Mouse (Mus musculus) kidney, embryonic 15.5 days (tissue): ENCODE results near the gene Hrasls. TPM values are rescaled to one million over a fixed set of nuclear protein-coding genes. Genes with fewer than 3 reads are reported as not detected.

Experiments
- ATAC-seq: fragments of 200-750 bp; cut with Nextera tagmentation; replicated peaks from 2 replicates; pipeline ENCODE4 v1.8.0; 2017; ENCODE audit warnings: moderate TSS enrichment; ENCODE audit not compliant: low FRiP score
- H3K27ac ChIP-seq: fragments of 300-500 bp; sonication (generic); 2 replicates; pipeline ENCODE4 v1.5.1; 2015; ENCODE audit warnings: mild to moderate bottlenecking, inconsistent platforms
- H3K27me3 ChIP-seq: fragments of 300-500 bp; sonication (generic); 2 replicates; pipeline ENCODE4 v1.6.1; 2015; ENCODE audit warnings: inconsistent platforms
- H3K36me3 ChIP-seq: fragments of 300-500 bp; sonication (generic); 2 replicates; pipeline ENCODE4 v1.6.1; 2015; ENCODE audit warnings: inconsistent platforms
- H3K4me1 ChIP-seq: fragments of 300-500 bp; sonication (generic); 2 replicates; pipeline ENCODE4 v1.6.1; 2015; ENCODE audit warnings: inconsistent platforms
- H3K4me2 ChIP-seq: fragments of 300-500 bp; sonication (generic); 2 replicates; pipeline ENCODE4 v1.6.1; 2015; ENCODE audit warnings: moderate library complexity, mild to moderate bottlenecking, inconsistent platforms
- H3K4me3 ChIP-seq: fragments of 300-500 bp; sonication (generic); replicated peaks from 2 replicates; pipeline ENCODE4 v1.5.1; 2015; ENCODE audit warnings: mild to moderate bottlenecking, inconsistent platforms
- H3K9ac ChIP-seq: fragments of 300-500 bp; sonication (generic); 2 replicates; pipeline ENCODE4 v1.6.1; 2015; ENCODE audit warnings: mild to moderate bottlenecking, inconsistent platforms
- H3K9me3 ChIP-seq: fragments of 300-500 bp; sonication (generic); replicated peaks from 2 replicates; pipeline ENCODE4 v1.6.1; 2016; ENCODE audit warnings: inconsistent platforms
- WGBS: fragments of 180-500 bp; shearing (Covaris S2); methylation state at CpG from one replicate; pipeline ENCODE4 v1.1.7; 2015; ENCODE audit warnings: mixed read lengths; 5-methylcytosine and 5-hydroxymethylcytosine counted together
- polyA plus RNA-seq: library from polyadenylated mRNA; unstranded; fragments of >200 nt; fragmentation: Nextera tagmentation; extraction: Ambion mirVana; gene quantifications from 2 replicates; pipeline ENCODE4 v1.2.1, GENCODE M21; 2015

The Hrasls gene
- 0.62 and 0.63 TPM in 2 replicates for polyA plus RNA-seq

DNA sequence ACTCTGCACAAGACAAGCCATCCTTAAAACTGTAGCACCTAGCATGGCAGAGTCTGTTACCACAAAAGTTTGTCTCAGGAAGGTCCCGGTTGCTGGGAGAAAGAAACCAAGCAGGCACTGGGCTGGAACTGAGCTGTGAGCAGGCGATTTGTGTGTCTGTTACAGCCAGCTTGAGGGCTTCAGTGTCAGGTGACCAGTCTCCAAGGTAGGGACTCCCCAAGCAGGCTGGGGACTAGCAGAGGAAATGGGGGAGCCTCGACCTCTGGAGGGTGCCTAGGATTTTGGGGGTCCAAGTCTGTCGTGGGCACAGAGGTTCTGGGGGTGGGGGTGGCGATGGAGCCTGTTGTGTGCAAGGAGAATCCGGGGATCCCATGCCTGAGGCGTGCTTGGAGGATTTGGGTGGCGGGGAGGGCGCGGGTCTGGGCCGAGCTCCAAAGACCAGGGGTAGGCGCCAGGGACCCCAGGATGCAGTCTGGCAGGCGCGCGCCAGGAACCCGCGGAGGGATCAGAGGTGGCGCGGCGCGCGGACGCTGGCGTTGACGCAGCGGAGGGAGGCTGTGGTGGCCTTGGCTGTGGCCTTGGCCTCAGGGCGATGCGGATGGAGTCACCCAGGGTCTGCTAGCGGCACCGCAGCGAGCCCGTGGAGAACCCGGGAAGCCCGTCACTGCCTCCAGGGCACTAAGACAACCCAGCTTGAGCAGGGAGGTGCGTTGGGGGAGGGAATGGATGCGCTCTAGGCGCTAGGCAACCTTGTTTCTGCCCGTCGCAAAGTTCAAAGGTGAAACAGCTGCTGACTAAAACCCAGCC is at the start of gene Hrasls:
Gene Hrasls, plus strand, starts transcription at position 91 of the 807 bp plus-strand sequence.
- WGBS = 1% methylated on average over 39 of the region's 39 CpGs

GRCm38 (mm10) chr16:29162271-29162670 is 47.2 kb upstream of the Hrasls start:
- H3K4me1 ChIP-seq = no peaks in the 10 kb centered on the region
- H3K36me3 ChIP-seq = no peaks in the 10 kb centered on the region
- H3K27me3 ChIP-seq = no peaks in the 10 kb centered on the region
- 66% methylated on average over 4 of the region's 4 CpGs for WGBS
- H3K9me3 ChIP-seq = no peaks in the 10 kb centered on the region
- H3K4me3 ChIP-seq = no peak overlapping the region
- no peak for ATAC-seq
- H3K27ac ChIP-seq = no peak overlapping the region
- H3K9ac ChIP-seq = no peak overlapping the region
- H3K4me2 ChIP-seq = no peak overlapping the region

More for the DNA sequence above, at the start of gene Hrasls:
- Histone ChIP-seq H3K36me3 (no peaks in the 10 kb centered on the region), H3K9me3 (no peaks in the 10 kb centered on the region), H3K27me3 (peaks cover 42% of the 10 kb centered on the region), H3K4me3 (peak within 1 kb of the TSS; percentile 44), H3K4me1 (peaks cover 11% of the 10 kb centered on the region), H3K27ac (no peak within 1 kb of the TSS), H3K4me2 (peak within 1 kb of the TSS; percentile 90), H3K9ac (peak within 1 kb of the TSS; percentile 6)
- ATAC-seq = peak; percentile 84

DNA sequence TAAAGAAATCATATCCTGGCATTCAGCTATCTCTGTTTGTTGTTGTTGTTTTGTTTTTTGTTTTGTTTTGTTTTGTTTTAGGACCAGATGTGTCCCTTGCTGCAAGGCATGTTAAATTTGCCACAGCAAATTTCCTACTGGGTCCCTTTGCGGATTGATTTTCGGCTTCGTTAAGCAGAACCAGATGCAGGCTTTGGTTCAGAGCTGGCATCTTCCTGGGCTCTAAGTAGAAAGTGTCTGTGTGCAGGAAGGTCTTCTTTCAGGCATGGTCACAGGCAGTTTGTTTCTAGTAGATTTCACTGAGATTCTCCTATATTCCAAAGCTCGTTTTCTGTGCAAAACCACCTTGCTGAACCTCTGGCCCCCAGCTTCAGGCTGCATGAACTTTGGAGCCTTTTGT is 42.4 kb upstream of the Hrasls start:
- H3K4me3 ChIP-seq = no peak overlapping the region

DNA sequence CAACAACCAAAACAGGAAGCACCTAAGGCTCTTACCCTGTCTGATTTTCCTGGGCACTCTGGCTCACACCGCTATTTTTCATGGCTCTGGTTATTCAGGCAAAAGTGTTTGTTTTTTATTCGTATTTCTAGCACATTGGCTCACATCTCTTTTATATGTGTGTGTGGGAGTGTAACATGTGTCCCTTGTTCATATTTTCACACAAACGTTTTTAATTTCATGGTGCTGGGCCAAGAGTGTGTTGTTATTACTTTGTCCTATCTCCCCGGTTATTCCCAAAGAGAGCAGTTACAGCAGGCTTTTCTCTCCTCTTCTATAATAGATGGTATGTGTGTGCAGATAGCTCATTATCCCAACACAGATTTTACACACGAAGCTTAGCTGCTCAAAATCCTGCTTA is 37.8 kb upstream of the Hrasls start:
- H3K36me3 ChIP-seq = no peaks in the 10 kb centered on the region
- WGBS = 74% methylated on average over 5 of the region's 5 CpGs
- H3K9ac ChIP-seq = no peak overlapping the region
- no peaks in the 10 kb centered on the region for H3K4me1 ChIP-seq
- H3K4me2 ChIP-seq = no peak overlapping the region
- no peaks in the 10 kb centered on the region for H3K27me3 ChIP-seq
- no peak for ATAC-seq
- H3K27ac ChIP-seq = no peak overlapping the region
- H3K4me3 ChIP-seq = no peak overlapping the region
- H3K9me3 ChIP-seq = no peaks in the 10 kb centered on the region

More for the DNA sequence above, 42.4 kb upstream of the Hrasls start:
- no peak for ATAC-seq
- Histone ChIP-seq H3K4me1 (no peaks in the 10 kb centered on the region), H3K9ac (no peak overlapping the region), H3K27ac (no peak overlapping the region), H3K27me3 (no peaks in the 10 kb centered on the region), H3K36me3 (no peaks in the 10 kb centered on the region), H3K4me2 (no peak overlapping the region), H3K9me3 (no peaks in the 10 kb centered on the region)
- 74% methylated on average over 4 of the region's 4 CpGs for WGBS

- Histone ChIP-seq H3K4me1 (no peaks in the 10 kb centered on the region), H3K4me2 (no peak overlapping the region), H3K27ac (no peak overlapping the region), H3K4me3 (no peak overlapping the region), H3K9me3 (no peaks in the 10 kb centered on the region), H3K27me3 (no peaks in the 10 kb centered on the region), H3K9ac (no peak overlapping the region), H3K36me3 (no peaks in the 10 kb centered on the region)
- WGBS = 96% methylated on average over 2 of the region's 2 CpGs
- no peak for ATAC-seq
Measured at GRCm38 (mm10) chr16:29173201-29173600, 36.3 kb upstream of the Hrasls start.

DNA sequence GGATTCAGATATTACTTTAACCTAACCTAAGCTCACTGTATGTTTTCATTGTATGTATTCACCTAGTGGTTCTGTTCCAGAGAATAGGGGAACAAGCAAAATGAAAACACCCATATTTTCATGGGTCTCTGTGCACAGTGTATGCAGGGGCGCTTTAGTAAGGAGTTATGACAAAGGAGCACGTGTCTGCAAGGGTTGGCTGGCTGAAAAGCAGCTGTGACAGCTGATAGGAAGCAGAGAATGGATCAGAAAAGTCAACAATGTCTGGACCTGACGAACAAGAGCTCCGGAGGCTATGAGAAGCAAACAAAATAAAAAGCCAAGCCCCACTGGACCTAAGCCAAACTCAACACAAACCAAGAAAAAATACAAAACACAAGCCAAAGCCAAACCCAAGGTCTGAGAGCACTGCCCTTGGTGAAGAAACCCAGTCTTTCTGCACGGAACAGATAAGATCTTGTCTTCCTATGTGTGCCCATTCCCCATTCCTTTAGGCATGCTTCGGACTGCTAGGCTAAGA is 34.6 kb upstream of the Hrasls start:
- H3K9ac ChIP-seq = no peak overlapping the region
- H3K27ac ChIP-seq = no peak overlapping the region
- H3K4me2 ChIP-seq = no peak overlapping the region
- H3K9me3 ChIP-seq = no peaks in the 10 kb centered on the region
- no peak for ATAC-seq
- H3K4me1 ChIP-seq = no peaks in the 10 kb centered on the region
- H3K4me3 ChIP-seq = no peak overlapping the region
- WGBS = 46% methylated on average over 6 of the region's 6 CpGs
- H3K27me3 ChIP-seq = no peaks in the 10 kb centered on the region
- no peaks in the 10 kb centered on the region for H3K36me3 ChIP-seq

DNA sequence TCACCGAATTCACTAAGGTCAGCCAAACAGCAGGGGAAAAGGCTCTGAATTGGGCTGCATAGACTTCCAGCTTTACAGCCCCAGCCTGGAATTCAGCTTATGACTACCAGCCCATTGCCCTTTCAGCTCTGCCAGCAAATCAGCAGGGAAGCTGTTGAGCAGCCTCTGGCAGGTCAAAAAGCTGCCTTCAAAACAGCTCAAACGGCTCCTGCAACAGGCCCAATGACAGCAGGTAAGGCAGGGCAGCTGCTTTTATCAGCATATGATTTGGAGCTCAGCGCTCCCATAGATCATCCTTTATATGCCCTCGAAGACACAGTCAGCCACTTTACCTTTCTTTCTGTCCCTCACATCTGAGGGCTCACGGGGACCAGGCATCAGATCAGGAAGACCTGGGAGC is 16.6 kb upstream of the Hrasls start:
- Histone ChIP-seq H3K9ac (no peak overlapping the region), H3K36me3 (no peaks in the 10 kb centered on the region), H3K4me1 (no peaks in the 10 kb centered on the region), H3K9me3 (no peaks in the 10 kb centered on the region), H3K4me2 (no peak overlapping the region), H3K4me3 (no peak overlapping the region), H3K27me3 (0 out of 2 replicates have a peak, but pooled peaks cover 3% of the 10 kb centered on the region), H3K27ac (no peak overlapping the region)
- 30% methylated on average over 5 of the region's 5 CpGs for WGBS
- ATAC-seq = no peak

DNA sequence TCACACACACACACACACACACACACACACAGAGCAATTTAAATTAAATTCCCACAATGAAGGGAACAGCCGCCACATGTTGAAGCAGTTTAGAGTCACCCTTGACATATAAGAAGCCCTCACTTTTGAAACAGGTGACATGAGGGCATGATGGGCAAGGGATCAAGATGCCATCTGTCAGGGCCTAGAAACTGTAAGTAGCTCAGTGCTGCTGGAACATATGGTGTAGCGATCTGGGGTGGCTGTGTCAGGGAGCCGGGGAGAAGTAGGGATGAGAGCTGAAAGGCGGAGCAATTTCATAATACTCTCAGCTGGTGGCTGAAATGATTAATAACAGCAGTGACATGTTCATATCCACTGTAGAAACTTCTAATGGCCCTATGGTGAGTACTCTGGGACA is 15.5 kb upstream of the Hrasls start:
- Histone ChIP-seq H3K4me1 (no peaks in the 10 kb centered on the region), H3K9me3 (no peaks in the 10 kb centered on the region), H3K36me3 (no peaks in the 10 kb centered on the region), H3K4me2 (no peak overlapping the region), H3K27me3 (0 out of 2 replicates have a peak, but pooled peaks cover 3% of the 10 kb centered on the region), H3K27ac (no peak overlapping the region), H3K9ac (no peak overlapping the region), H3K4me3 (no peak overlapping the region)
- ATAC-seq = no peak
- WGBS = 81% methylated on average over 4 of the region's 4 CpGs

DNA sequence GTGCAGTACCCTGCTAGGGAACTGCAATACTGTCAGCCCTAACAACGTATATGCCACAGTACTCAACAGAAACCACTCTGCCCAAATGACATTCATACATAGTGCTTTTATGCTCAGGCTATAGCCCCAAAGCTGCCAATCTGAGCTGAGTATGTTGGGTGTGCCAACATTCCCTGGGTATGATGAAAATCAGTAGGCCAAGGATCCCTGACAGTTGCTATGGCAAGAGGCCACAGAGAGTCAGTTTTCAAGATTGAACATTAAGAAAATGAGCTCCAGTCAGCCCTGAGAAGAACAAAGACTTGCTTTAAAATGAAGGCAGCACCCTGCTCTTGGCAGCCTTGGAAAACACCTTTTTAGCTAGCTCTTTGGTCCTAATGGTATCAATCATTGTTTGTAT is 14.3 kb upstream of the Hrasls start:
- no peak overlapping the region for H3K9ac ChIP-seq
- no peaks in the 10 kb centered on the region for H3K36me3 ChIP-seq
- WGBS = 78% methylated on average over 1 of the region's 1 CpGs
- 0 out of 2 replicates have a peak, but pooled peaks cover 3% of the 10 kb centered on the region for H3K27me3 ChIP-seq
- no peak overlapping the region for H3K4me3 ChIP-seq
- H3K4me1 ChIP-seq = no peaks in the 10 kb centered on the region
- no peak overlapping the region for H3K4me2 ChIP-seq
- ATAC-seq = no peak
- no peak overlapping the region for H3K27ac ChIP-seq
- no peaks in the 10 kb centered on the region for H3K9me3 ChIP-seq

DNA sequence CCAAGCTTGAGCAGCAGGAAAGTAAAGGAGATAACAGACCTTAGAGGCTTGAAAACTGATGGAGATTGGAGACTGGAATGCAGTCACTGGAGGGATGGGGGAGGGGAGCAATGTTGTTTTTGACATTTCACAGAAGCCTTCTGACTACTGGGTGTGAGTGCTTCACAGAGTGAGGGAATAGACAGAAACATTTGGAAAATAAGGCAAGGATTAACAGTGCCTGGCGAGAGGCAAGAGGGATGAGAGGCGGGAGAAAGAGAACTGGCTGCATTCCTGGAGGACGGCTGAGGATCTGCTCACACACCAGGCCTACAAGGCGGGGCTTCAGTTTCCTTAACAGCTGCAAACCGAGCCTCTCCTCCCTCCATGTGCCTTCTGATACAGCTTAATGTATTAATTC is 11.0 kb upstream of the Hrasls start:
- H3K4me1 ChIP-seq = no peaks in the 10 kb centered on the region
- no peaks in the 10 kb centered on the region for H3K9me3 ChIP-seq
- H3K9ac ChIP-seq = no peak overlapping the region
- H3K4me2 ChIP-seq = no peak overlapping the region
- 17% methylated on average over 5 of the region's 5 CpGs for WGBS
- no peak overlapping the region for H3K27ac ChIP-seq
- ATAC-seq = 0 out of 2 replicates have a peak, but pooled peaks have one; percentile 43
- no peaks in the 10 kb centered on the region for H3K36me3 ChIP-seq
- H3K27me3 ChIP-seq = 0 out of 2 replicates have a peak, but pooled peaks cover 3% of the 10 kb centered on the region
- no peak overlapping the region for H3K4me3 ChIP-seq

GRCm38 (mm10) chr16:29201146-29201545 is 8.3 kb upstream of the Hrasls start:
- Histone ChIP-seq H3K4me3 (no peak overlapping the region), H3K4me2 (no peak overlapping the region), H3K36me3 (no peaks in the 10 kb centered on the region), H3K9me3 (no peaks in the 10 kb centered on the region), H3K27me3 (no peaks in the 10 kb centered on the region), H3K9ac (no peak overlapping the region), H3K4me1 (no peaks in the 10 kb centered on the region), H3K27ac (no peak overlapping the region)
- ATAC-seq = no peak
- 68% methylated on average over 2 of the region's 2 CpGs for WGBS

- Histone ChIP-seq H3K9ac (no peak overlapping the region), H3K4me3 (no peak overlapping the region), H3K27me3 (peaks cover 21% of the 10 kb centered on the region), H3K4me2 (no peak overlapping the region), H3K4me1 (peaks cover 5% of the 10 kb centered on the region), H3K36me3 (no peaks in the 10 kb centered on the region), H3K9me3 (no peaks in the 10 kb centered on the region), H3K27ac (no peak overlapping the region)
- ATAC-seq = no peak
- WGBS = 80% methylated on average over 7 of the region's 7 CpGs
Measured at GRCm38 (mm10) chr16:29204875-29205274, 4.6 kb upstream of the Hrasls start.
